Mouse (Mus musculus): ENCODE measurements at regions not wholly inside any gene's neighbourhood (a gene's known extent, or its start where the extent isn't known, plus 50 kb on each side); places are given as distances from the start of the nearest gene placed in this dataset.
A peak's percentile ranks its signal among the peaks of the same experiment; 100 is the strongest.

GRCm38 (mm10) chr4:71663397-71663796 lies 94.4 kb downstream of the Gm11232 start:
- DNase-seq (ENCODE audit: low spot score in 2 of 2) = no peak

- DNase-seq (ENCODE audit: low spot score in 2 of 2) = no peak
These were observed 117.2 kb downstream of the Gm11232 start for GRCm38 (mm10) chr4:71640521-71640920.

GRCm38 (mm10) chr4:71627088-71627487 lies 130.7 kb downstream of the Gm11232 start:
- DNase-seq (ENCODE audit: low spot score in 2 of 2) = no peak

GRCm38 (mm10) chr4:71626626-71627025 lies 131.1 kb downstream of the Gm11232 start:
- DNase-seq (ENCODE audit: low spot score in 2 of 2) = no peak

- DNase-seq (ENCODE audit: low spot score in 2 of 2) = no peak
These were observed 133.0 kb downstream of the Gm11232 start for GRCm38 (mm10) chr4:71624771-71625170.

- DNase-seq (ENCODE audit: low spot score in 2 of 2) = no peak
These were observed 144.0 kb downstream of the Gm11232 start for GRCm38 (mm10) chr4:71613720-71614119.

- no peak for DNase-seq (ENCODE audit: low spot score in 2 of 2)
These were observed 171.9 kb downstream of the Gm11232 start for GRCm38 (mm10) chr4:71585880-71586279.

GRCm38 (mm10) chr4:71560656-71561055 lies 197.1 kb downstream of the Gm11232 start:
- DNase-seq (ENCODE audit: low spot score in 2 of 2) = no peak

- no peak for DNase-seq (ENCODE audit: low spot score in 2 of 2)
These were observed 218.6 kb downstream of the Gm11232 start for GRCm38 (mm10) chr4:71539200-71539599.

- DNase-seq (ENCODE audit: low spot score in 2 of 2) = no peak
These were observed 219.8 kb downstream of the Gm11232 start for GRCm38 (mm10) chr4:71537971-71538370.

GRCm38 (mm10) chr4:71524255-71524970 lies 233.4 kb downstream of the Gm11232 start:
- no peak for DNase-seq (ENCODE audit: low spot score in 2 of 2)

GRCm38 (mm10) chr4:71520751-71521150 lies 237.0 kb downstream of the Gm11232 start:
- DNase-seq (ENCODE audit: low spot score in 2 of 2) = no peak

- DNase-seq (ENCODE audit: low spot score in 2 of 2) = no peak
These were observed 239.8 kb downstream of the Gm11232 start for GRCm38 (mm10) chr4:71517921-71518404.

- no peak for DNase-seq (ENCODE audit: low spot score in 2 of 2)
These were observed 250.9 kb downstream of the Gm11232 start for GRCm38 (mm10) chr4:71506911-71507310.

GRCm38 (mm10) chr4:71489788-71490187 lies 268.0 kb downstream of the Gm11232 start:
- no peak for DNase-seq (ENCODE audit: low spot score in 2 of 2)

GRCm38 (mm10) chr4:71488663-71489161 lies 269.1 kb downstream of the Gm11232 start:
- DNase-seq (ENCODE audit: low spot score in 2 of 2) = peak in 1 of 2 experiments; percentile 4

GRCm38 (mm10) chr4:71488059-71488458 lies 269.7 kb downstream of the Gm11232 start:
- DNase-seq (ENCODE audit: low spot score in 2 of 2) = no peak

- no peak for DNase-seq (ENCODE audit: low spot score in 2 of 2)
These were observed 276.8 kb downstream of the Gm11232 start for GRCm38 (mm10) chr4:71480960-71481359.

- DNase-seq (ENCODE audit: low spot score in 2 of 2) = no peak
These were observed 287.2 kb downstream of the Gm11232 start for GRCm38 (mm10) chr4:71470580-71470979.

GRCm38 (mm10) chr4:71454811-71455210 lies 303.0 kb downstream of the Gm11232 start:
- DNase-seq (ENCODE audit: low spot score in 2 of 2) = no peak

- no peak for DNase-seq (ENCODE audit: low spot score in 2 of 2)
These were observed 304.3 kb downstream of the Gm11232 start for GRCm38 (mm10) chr4:71453499-71453898.

- no peak for DNase-seq (ENCODE audit: low spot score in 2 of 2)
These were observed 311.3 kb downstream of the Gm11232 start for GRCm38 (mm10) chr4:71446461-71446860.

GRCm38 (mm10) chr4:71431245-71431929 lies 326.4 kb downstream of the Gm11232 start:
- no peak for DNase-seq (ENCODE audit: low spot score in 2 of 2)

All from urinary bladder, adult 18-20 months (tissue).